Mouse (Mus musculus): ENCODE results near the gene Ralgapa2. TPM values are rescaled to one million over a fixed set of nuclear protein-coding genes. Genes with fewer than 3 reads are reported as not detected.

Ralgapa2 gene
- polyA plus RNA-seq, 1 experiment: 21.1 TPM

DNA sequence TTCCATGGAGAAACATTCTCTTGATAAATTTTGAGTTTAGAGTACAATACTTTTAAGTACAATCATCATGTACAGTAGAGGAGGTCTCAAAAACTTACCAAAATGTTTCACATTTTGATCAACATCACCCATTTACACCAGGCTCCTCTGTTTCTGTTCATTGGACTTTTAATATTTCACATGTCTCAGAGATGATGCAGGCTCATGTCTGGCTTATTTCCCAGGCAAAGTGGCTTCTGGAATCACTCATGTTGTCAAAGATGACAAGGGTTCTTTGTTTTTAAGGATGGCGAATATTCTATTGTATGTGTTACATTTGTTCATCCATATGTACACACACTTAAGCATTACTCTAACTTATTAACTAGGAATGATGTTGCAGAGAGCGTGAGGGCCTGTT is 152.5 kb downstream of the Ralgapa2 start:
- DNase-seq: no peak
- WGBS: 70% methylated on average over 2 of the region's 2 CpGs
- TF ChIP-seq POLR2A (IDR thresholded peaks at IDR 0.05; ENCODE audit: borderline replicate concordance, extremely low read depth, low read depth, low read length): no peak
- no peak for TF ChIP-seq CTCF (IDR thresholded peaks at IDR 0.05; ENCODE audit: insufficient read depth, low read length)
- Histone ChIP-seq H3K4me1 (ENCODE audit: control insufficient read depth, insufficient read depth, low read length) (no peaks in the 10 kb centered on the region), H3K4me3 (replicated peaks; ENCODE audit: extremely low read depth, low read depth, low read length) (no peak overlapping the region)

DNA sequence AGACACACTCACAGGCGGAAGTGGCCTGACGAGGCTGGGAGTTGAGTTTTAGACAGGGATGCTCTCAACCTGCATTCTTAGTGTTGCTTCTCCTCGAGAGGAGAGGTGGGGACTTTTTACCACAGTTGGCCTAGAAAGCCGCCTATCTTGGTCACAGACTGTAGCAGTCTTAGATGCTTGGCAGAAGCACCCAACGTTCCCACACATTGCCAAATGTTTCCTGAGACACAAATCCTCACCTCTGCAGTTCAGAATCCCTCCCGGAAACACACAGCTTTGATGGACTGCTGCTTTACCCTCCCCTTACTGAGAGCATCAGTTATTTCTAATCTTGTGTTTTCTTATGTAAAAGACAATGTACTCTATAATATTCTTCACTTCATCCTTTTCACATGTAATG is 155.6 kb downstream of the Ralgapa2 start:
- no peak for TF ChIP-seq CTCF (IDR thresholded peaks at IDR 0.05; ENCODE audit: insufficient read depth, low read length)
- no peak for DNase-seq
- 79% methylated on average over 6 of the region's 6 CpGs for WGBS
- Histone ChIP-seq H3K4me1 (ENCODE audit: control insufficient read depth, insufficient read depth, low read length) (no peaks in the 10 kb centered on the region), H3K4me3 (replicated peaks; ENCODE audit: extremely low read depth, low read depth, low read length) (no peak overlapping the region)

DNA sequence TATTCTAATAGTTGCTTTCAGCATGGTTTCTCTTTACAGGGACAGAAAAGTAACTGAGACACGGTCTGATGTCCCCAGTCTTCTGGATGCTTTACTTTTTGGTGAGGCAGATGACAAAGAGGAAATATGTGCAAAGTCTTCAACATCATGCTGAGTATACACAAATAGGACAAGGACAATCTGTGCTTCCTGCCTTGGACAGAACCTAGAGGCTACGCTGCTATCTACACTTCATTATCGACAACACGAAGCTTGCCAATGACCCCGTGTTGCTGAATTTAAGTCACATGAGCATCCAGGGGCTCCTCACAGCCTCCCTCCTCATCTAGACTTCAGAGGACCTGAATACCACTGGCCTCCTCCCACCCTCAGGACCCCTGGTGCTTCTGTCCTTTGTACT is 161.9 kb downstream of the Ralgapa2 start:
- TF ChIP-seq CTCF (IDR thresholded peaks at IDR 0.05; ENCODE audit: insufficient read depth, low read length): no peak
- TF ChIP-seq POLR2A (IDR thresholded peaks at IDR 0.05; ENCODE audit: borderline replicate concordance, extremely low read depth, low read depth, low read length): no peak
- Histone ChIP-seq H3K4me3 (replicated peaks; ENCODE audit: extremely low read depth, low read depth, low read length) (no peak overlapping the region), H3K4me1 (ENCODE audit: control insufficient read depth, insufficient read depth, low read length) (no peaks in the 10 kb centered on the region)
- 81% methylated on average over 5 of the region's 5 CpGs for WGBS
- no peak for DNase-seq

DNA sequence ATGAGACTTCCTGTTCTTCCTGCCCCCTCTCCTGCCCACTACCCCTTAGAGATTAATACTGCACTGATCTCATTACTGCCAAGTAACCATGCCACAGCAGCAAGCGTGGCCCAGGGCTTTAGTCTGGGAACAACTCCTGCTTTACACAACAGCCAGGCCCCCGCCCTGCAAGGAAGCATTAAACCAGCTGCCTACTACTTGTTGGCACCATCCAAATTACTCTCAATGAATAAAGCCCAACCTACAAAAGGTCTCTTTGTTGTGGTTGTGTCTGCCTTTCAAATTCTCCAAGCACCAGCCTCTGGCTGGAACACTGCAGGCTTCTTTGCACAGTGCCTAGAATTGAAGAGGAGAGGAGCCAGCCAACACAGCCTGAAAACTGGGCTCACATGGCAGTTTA is 164.2 kb downstream of the Ralgapa2 start:
- no peak for DNase-seq
- 86% methylated on average over 2 of the region's 2 CpGs for WGBS
- TF ChIP-seq POLR2A (IDR thresholded peaks at IDR 0.05; ENCODE audit: borderline replicate concordance, extremely low read depth, low read depth, low read length) (no peak), CTCF (IDR thresholded peaks at IDR 0.05; ENCODE audit: insufficient read depth, low read length) (no peak)

DNA sequence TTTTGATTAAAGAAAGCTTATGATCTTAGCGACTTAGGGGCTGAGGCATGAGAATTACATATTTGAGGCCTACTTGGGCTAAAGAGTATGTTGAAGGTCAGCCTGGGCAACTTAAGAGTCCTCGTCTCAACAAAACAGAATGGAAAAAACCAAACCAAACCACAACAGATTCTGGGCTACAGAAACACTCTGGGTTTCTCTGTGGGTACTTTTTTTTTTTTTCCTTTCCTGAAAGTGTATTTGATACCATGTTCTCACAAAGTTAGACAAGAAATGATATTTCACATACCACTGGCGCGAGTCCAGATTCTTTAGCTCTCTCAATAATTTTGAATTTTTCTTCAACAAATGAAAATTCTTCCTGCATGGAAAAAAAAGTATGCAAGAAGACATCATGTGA is 172.1 kb downstream of the Ralgapa2 start:
- Histone ChIP-seq H3K4me1 (ENCODE audit: control insufficient read depth, insufficient read depth, low read length) (no peaks in the 10 kb centered on the region), H3K4me3 (replicated peaks; ENCODE audit: extremely low read depth, low read depth, low read length) (no peak overlapping the region)
- DNase-seq: no peak
- TF ChIP-seq CTCF (IDR thresholded peaks at IDR 0.05; ENCODE audit: insufficient read depth, low read length) (no peak), POLR2A (IDR thresholded peaks at IDR 0.05; ENCODE audit: borderline replicate concordance, extremely low read depth, low read depth, low read length) (no peak)
- WGBS: 94% methylated on average over 4 of the region's 4 CpGs

More for the DNA sequence above, 164.2 kb downstream of the Ralgapa2 start:
- H3K4me3 ChIP-seq (replicated peaks; ENCODE audit: extremely low read depth, low read depth, low read length): no peak overlapping the region
- H3K4me1 ChIP-seq (ENCODE audit: control insufficient read depth, insufficient read depth, low read length): no peaks in the 10 kb centered on the region

DNA sequence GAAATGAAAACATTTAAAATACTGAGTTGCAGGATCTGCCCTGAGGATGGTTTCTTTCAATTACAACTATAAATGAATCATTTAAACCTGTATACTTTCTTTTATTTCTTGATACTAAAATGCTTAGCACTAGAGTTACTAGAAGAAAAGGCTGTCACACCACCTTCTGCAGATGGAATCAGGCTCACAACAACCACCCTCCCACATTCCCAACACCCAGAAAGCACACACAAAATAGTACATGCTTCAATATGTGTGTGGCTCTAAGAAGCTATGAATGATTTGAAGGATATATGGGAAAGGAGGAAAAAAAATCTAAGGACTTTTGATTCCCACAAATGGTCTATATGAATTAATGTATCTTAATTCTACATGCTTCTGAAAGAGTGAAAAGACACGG is 174.6 kb downstream of the Ralgapa2 start:
- WGBS: 66% methylated on average over 1 of the region's 1 CpGs
- no peaks in the 10 kb centered on the region for H3K4me1 ChIP-seq (ENCODE audit: control insufficient read depth, insufficient read depth, low read length)
- TF ChIP-seq CTCF (IDR thresholded peaks at IDR 0.05; ENCODE audit: insufficient read depth, low read length) (no peak), POLR2A (IDR thresholded peaks at IDR 0.05; ENCODE audit: borderline replicate concordance, extremely low read depth, low read depth, low read length) (no peak)
- no peak overlapping the region for H3K4me3 ChIP-seq (replicated peaks; ENCODE audit: extremely low read depth, low read depth, low read length)
- no peak for DNase-seq

DNA sequence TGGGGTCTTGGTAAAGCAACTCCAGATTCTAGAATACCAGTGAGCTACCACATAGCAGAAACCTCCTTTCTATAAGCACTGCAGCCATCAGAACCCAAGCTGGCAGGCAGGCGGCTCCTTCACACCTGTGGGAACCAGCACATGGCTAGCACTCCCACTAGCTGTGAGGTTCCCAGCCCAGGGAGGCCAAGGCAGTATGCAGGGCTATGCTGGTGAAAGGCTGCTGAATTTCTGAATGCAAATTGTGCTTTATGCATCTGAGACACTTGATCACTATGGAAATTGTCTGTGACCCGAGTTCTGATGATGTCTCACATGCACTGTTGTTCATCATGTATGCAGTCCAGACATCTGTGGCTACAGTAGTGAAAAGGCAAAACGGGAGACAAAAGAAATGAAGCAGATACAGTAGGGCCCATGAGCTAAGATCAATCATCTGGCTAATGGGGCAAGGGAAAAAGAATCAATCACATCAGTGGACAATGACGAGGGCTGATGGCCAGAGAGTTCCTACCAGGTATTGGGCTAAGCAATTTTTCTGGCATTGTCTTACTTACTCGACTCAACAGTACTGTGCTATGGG is 180.2 kb downstream of the Ralgapa2 start:
- H3K4me1 ChIP-seq (ENCODE audit: control insufficient read depth, insufficient read depth, low read length): peaks cover 3% of the 10 kb centered on the region
- DNase-seq: no peak
- TF ChIP-seq POLR2A (IDR thresholded peaks at IDR 0.05; ENCODE audit: borderline replicate concordance, extremely low read depth, low read depth, low read length) (no peak), CTCF (IDR thresholded peaks at IDR 0.05; ENCODE audit: insufficient read depth, low read length) (no peak)

DNA sequence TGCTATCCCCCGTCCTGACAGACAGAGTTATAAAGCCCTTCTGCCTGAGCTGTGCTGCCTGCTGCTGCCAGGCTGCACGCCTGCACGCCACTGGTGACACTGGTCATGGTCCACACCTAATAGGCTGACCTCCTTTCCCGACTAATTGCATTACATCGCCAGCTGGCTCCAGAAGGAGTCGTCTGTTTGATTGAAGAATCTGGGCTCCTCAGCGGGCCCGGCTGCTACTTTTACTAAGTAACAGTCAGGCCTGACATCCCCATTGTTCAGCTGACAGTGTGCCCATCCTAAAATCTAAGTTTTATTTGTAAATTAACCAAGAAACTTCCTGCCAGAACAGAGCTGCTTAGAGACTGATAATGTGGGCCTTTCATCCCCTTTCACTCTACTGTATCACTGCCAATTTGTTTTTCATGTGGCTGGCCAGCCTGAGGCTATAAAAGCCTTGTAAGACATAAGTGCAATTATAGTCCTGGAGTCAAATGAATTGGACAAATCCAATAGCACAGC is 181.3 kb downstream of the Ralgapa2 start:
- Histone ChIP-seq H3K4me1 (ENCODE audit: control insufficient read depth, insufficient read depth, low read length) (peaks cover 3% of the 10 kb centered on the region), H3K4me3 (replicated peaks; ENCODE audit: extremely low read depth, low read depth, low read length) (no peak overlapping the region)
- 40% methylated on average over 8 of the region's 8 CpGs for WGBS
- no peak for DNase-seq
- TF ChIP-seq CTCF (IDR thresholded peaks at IDR 0.05; ENCODE audit: insufficient read depth, low read length) (no peak), POLR2A (IDR thresholded peaks at IDR 0.05; ENCODE audit: borderline replicate concordance, extremely low read depth, low read depth, low read length) (no peak)

More for the DNA sequence above, 180.2 kb downstream of the Ralgapa2 start:
- WGBS: 83% methylated on average over 5 of the region's 5 CpGs
- no peak overlapping the region for H3K4me3 ChIP-seq (replicated peaks; ENCODE audit: extremely low read depth, low read depth, low read length)

DNA sequence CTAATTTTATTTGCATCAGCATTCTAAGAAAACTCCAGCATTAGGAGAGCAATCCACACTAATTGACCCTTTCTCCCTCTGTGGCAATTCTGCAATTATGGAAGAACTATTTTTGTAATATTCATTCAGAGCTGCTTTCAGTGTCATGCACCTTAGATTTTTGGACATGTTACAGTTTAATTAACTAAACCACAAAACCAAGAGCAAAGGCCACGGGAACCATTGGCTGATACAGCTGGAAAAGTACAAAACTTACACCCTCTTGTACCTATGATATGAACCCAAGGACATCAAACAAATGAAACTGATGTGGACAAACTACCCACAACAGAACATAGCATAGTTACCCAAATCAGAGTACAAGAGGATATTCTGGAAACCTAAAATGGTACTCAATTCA is 182.0 kb downstream of the Ralgapa2 start:
- peaks cover 3% of the 10 kb centered on the region for H3K4me1 ChIP-seq (ENCODE audit: control insufficient read depth, insufficient read depth, low read length)
- WGBS: 85% methylated on average over 1 of the region's 1 CpGs
- TF ChIP-seq POLR2A (IDR thresholded peaks at IDR 0.05; ENCODE audit: borderline replicate concordance, extremely low read depth, low read depth, low read length) (no peak), CTCF (IDR thresholded peaks at IDR 0.05; ENCODE audit: insufficient read depth, low read length) (no peak)
- DNase-seq: no peak
- H3K4me3 ChIP-seq (replicated peaks; ENCODE audit: extremely low read depth, low read depth, low read length): no peak overlapping the region

DNA sequence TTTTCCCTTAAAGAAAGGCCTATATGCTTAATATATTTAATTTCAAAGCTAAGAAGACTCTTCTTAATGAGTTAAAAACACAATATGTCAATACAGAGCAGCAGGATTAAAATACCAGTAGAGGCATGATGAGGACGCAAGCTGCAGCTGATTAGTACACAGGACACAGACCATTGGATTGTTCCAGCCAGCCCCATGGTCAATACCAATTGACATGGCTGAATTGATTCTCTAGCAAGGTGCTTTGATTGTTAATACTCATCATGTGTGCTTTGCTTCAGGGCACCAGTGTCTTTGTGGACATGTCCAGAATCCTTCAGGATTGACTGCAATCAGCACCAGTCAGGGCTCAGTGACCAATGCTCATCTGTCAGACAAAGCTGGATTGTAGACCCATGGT is 185.5 kb downstream of the Ralgapa2 start:
- 92% methylated on average over 1 of the region's 1 CpGs for WGBS
- DNase-seq: no peak
- H3K4me3 ChIP-seq (replicated peaks; ENCODE audit: extremely low read depth, low read depth, low read length): no peak overlapping the region
- TF ChIP-seq POLR2A (IDR thresholded peaks at IDR 0.05; ENCODE audit: borderline replicate concordance, extremely low read depth, low read depth, low read length) (no peak), CTCF (IDR thresholded peaks at IDR 0.05; ENCODE audit: insufficient read depth, low read length) (no peak)
- H3K4me1 ChIP-seq (ENCODE audit: control insufficient read depth, insufficient read depth, low read length): peaks cover 8% of the 10 kb centered on the region
